Mouse (Mus musculus) stomach, embryonic 14.5 days (tissue): ENCODE results near the gene Kank4. TPM values are rescaled to one million over a fixed set of nuclear protein-coding genes. Genes with fewer than 3 reads are reported as not detected.

Source experiments
- ATAC-seq: fragments of 200-750 bp; cut with Nextera tagmentation; 2 replicates; pipeline ENCODE4 v1.8.0; 2017; ENCODE audit warnings: low read depth, moderate TSS enrichment; ENCODE audit not compliant: insufficient number of reproducible peaks, insufficient read depth, low FRiP score
- H3K27ac ChIP-seq: fragments of 300-500 bp; sonication (generic); 2 replicates; pipeline ENCODE4 v1.5.1; 2014; ENCODE audit warnings: mild to moderate bottlenecking, low read length, moderate library complexity, mixed read lengths
- H3K27me3 ChIP-seq: fragments of 300-500 bp; sonication (generic); 2 replicates; pipeline ENCODE4 v1.6.1; 2014; ENCODE audit warnings: low read length, control low read depth, mixed read lengths; ENCODE audit not compliant: control insufficient read depth, insufficient read depth
- H3K36me3 ChIP-seq: fragments of 300-500 bp; sonication (generic); 2 replicates; pipeline ENCODE4 v1.6.1; 2014; ENCODE audit warnings: mild to moderate bottlenecking, control low read depth, low read length, moderate library complexity, mixed read lengths; ENCODE audit not compliant: control insufficient read depth, insufficient read depth
- H3K4me1 ChIP-seq: fragments of 300-500 bp; sonication (generic); 2 replicates; pipeline ENCODE4 v1.6.1; 2014; ENCODE audit warnings: low read length, control low read depth, mixed read lengths; ENCODE audit not compliant: control insufficient read depth, insufficient read depth
- H3K4me2 ChIP-seq: fragments of 300-500 bp; sonication (generic); replicated peaks from 2 replicates; pipeline ENCODE4 v1.6.1; 2014; ENCODE audit warnings: low read depth, low read length, control low read depth
- H3K4me3 ChIP-seq: fragments of 300-500 bp; sonication (generic); 2 replicates; pipeline ENCODE4 v1.5.1; 2014; ENCODE audit warnings: low read depth, low read length, control low read depth
- H3K9ac ChIP-seq: fragments of 300-500 bp; sonication (generic); replicated peaks from 2 replicates; pipeline ENCODE4 v1.6.1; 2014; ENCODE audit warnings: low read depth, mild to moderate bottlenecking, control low read depth, low read length, moderate library complexity, mixed read lengths
- H3K9me3 ChIP-seq: fragments of 300-500 bp; sonication (generic); 2 replicates; pipeline ENCODE4 v1.6.1; 2016; ENCODE audit warnings: low read depth, low read length, control low read depth; ENCODE audit not compliant: control insufficient read depth
- WGBS: fragments of 180-500 bp; shearing (Covaris S2); extraction: QIAGEN DNeasy Blood & Tissue Kit; methylation state at CpG from one replicate; pipeline ENCODE4 v1.1.7; 2014; 5-methylcytosine and 5-hydroxymethylcytosine counted together
- polyA plus RNA-seq: library from polyadenylated mRNA; unstranded; fragments of >200 nt; fragmentation: Nextera tagmentation; extraction: Ambion mirVana; gene quantifications from 2 replicates; pipeline ENCODE4 v1.2.1, GENCODE M21; 2014

Gene Kank4
- polyA plus RNA-seq, 1 experiment from 2014 or later, result 4.1 TPM

DNA sequence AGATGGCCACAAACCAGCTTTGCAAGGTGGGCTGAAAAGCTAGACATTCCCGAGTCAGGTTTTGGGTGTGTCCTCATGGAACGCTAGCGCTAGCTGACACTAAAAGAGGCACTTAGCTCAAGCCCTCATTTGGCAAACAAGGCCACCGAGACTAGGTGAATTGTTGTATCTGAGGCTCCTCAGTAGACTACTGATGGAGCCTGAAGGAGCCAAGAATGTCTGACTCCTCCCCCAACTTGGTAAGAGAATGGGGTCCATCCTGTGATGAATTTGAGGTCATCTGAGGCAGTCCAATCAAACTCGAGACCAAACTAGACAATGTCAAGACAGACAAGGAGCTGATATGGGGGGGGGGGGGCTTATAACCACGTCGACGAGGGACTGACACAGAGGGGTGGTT, 31.5 kb downstream of the Kank4 start:
- Histone ChIP-seq H3K36me3 (no peaks in the 10 kb centered on the region), H3K4me3 (no peak overlapping the region), H3K27me3 (no peaks in the 10 kb centered on the region), H3K4me2 (no peak overlapping the region), H3K9ac (no peak overlapping the region), H3K9me3 (no peaks in the 10 kb centered on the region), H3K27ac (no peak overlapping the region), H3K4me1 (peaks cover 9% of the 10 kb centered on the region; the same call in 1 of the 2 replicates)
- WGBS, result 37% methylated on average over 8 of the region's 8 CpGs
- no peak for ATAC-seq

DNA sequence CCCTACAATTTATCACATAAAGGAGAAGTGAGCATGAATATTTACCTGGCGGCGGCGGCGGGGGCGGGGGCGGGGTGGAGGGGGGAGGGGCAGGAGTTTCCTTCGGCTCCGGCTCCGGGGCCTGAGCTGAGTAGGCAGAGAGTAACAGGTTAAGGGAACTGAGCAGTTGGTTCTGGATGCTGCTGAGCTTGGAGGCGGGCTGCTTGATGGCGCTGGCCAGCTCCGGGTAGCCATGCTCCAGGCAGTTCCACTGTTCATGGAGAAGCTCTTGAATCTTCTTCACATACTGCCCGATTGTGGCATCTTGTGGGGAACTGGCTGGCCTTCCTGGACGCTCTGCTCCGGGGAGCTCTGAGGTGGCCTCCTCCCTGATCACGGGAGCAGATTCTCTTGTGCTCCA, 39.1 kb downstream of the Kank4 start:
- H3K4me1 ChIP-seq, result no peaks in the 10 kb centered on the region
- H3K36me3 ChIP-seq, result no peaks in the 10 kb centered on the region
- no peak overlapping the region for H3K9ac ChIP-seq
- H3K4me2 ChIP-seq, result peak overlapping the region; percentile 13; the same call in 1 of the 2 replicates
- no peak overlapping the region for H3K27ac ChIP-seq
- no peaks in the 10 kb centered on the region for H3K9me3 ChIP-seq
- WGBS, result 12% methylated on average over 16 of the region's 16 CpGs
- no peak overlapping the region for H3K4me3 ChIP-seq
- ATAC-seq, result peak; percentile 44; the same call in 1 of the 2 replicates
- no peaks in the 10 kb centered on the region for H3K27me3 ChIP-seq

DNA sequence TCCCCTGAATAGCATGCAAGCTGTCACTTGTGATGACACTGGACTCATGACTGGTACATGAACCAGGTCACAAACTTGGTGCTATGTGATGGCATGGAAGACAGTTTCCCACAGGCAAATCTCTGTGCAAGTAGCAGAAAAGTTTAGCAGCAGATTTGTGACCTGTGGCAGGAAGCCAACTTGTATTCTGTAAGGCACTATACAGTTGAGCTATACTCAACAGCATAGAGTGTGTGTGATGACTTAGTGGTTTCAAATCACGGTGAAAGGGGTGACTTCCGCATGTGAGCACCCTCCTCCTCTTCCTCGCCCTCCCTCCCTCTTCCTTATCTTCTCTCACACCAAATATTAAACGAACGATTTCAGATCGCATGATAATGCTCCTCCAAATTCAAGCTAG, 39.9 kb downstream of the Kank4 start:
- H3K4me3 ChIP-seq, result no peak overlapping the region
- no peaks in the 10 kb centered on the region for H3K9me3 ChIP-seq
- no peak overlapping the region for H3K9ac ChIP-seq
- no peak overlapping the region for H3K27ac ChIP-seq
- no peak for ATAC-seq
- H3K36me3 ChIP-seq, result no peaks in the 10 kb centered on the region
- no peaks in the 10 kb centered on the region for H3K27me3 ChIP-seq
- H3K4me1 ChIP-seq, result no peaks in the 10 kb centered on the region
- WGBS, result 73% methylated on average over 6 of the region's 6 CpGs
- H3K4me2 ChIP-seq, result no peak overlapping the region

DNA sequence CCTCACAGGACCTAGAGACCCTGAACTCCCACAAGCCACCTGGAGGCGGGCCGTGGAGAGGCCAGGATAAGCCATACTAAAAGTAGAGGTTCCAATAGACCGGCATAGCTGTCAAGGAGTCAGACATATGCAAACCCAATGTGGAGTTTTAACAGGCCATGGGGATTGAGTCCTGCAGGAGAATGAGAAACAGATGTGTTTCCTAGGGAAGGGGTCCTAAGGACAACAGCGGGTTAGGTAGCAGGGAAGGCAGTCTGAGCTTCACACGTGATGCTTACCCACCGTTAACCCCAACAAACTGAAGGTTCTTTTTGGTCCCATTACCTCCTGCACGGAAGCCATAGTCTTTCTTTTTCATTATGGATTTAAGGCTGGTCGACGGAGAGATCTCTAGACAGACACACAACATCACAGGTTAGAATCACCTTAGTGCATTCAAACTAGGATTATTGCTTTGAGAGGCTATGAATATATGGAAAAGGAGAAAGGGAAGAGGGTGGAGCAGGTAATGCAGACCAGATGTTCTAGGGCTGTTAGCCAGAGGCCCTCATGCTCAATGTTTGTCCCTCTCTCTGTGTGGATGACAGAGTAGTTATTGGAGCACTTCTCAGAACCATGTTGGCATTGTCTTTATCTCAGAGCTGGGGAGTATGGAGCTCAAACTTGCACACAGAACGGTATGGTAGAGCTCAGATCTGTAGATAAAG, 40.5 kb downstream of the Kank4 start:
- no peak for ATAC-seq
- H3K4me2 ChIP-seq, result no peak overlapping the region
- 87% methylated on average over 10 of the region's 10 CpGs for WGBS
- no peak overlapping the region for H3K27ac ChIP-seq
- no peak overlapping the region for H3K4me3 ChIP-seq
- no peaks in the 10 kb centered on the region for H3K27me3 ChIP-seq
- H3K4me1 ChIP-seq, result no peaks in the 10 kb centered on the region
- H3K9me3 ChIP-seq, result no peaks in the 10 kb centered on the region
- H3K36me3 ChIP-seq, result no peaks in the 10 kb centered on the region
- H3K9ac ChIP-seq, result no peak overlapping the region

DNA sequence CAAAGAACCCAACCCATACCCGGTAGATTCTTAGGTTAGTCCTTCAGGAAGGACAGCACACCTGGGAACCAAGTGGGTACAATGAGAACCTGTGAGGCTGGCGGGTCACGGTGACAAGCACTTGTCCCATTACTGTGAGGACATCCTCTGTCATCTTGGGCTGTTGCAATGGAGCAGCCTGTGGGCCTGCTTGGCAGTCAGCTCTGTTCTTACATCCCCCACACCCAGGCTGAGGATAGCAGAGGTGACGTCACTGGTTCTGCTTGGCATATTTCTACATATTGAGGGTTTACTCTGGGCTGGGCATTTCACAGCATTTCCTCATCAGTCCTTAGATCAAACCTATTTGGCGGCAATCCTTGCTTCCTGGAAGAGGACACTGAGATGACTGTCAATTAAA, 43.6 kb downstream of the Kank4 start:
- Histone ChIP-seq H3K27ac (no peak overlapping the region), H3K27me3 (no peaks in the 10 kb centered on the region), H3K9me3 (no peaks in the 10 kb centered on the region), H3K4me2 (no peak overlapping the region), H3K4me3 (no peak overlapping the region), H3K9ac (no peak overlapping the region), H3K4me1 (no peaks in the 10 kb centered on the region), H3K36me3 (no peaks in the 10 kb centered on the region)
- WGBS, result 90% methylated on average over 5 of the region's 5 CpGs
- no peak for ATAC-seq

DNA sequence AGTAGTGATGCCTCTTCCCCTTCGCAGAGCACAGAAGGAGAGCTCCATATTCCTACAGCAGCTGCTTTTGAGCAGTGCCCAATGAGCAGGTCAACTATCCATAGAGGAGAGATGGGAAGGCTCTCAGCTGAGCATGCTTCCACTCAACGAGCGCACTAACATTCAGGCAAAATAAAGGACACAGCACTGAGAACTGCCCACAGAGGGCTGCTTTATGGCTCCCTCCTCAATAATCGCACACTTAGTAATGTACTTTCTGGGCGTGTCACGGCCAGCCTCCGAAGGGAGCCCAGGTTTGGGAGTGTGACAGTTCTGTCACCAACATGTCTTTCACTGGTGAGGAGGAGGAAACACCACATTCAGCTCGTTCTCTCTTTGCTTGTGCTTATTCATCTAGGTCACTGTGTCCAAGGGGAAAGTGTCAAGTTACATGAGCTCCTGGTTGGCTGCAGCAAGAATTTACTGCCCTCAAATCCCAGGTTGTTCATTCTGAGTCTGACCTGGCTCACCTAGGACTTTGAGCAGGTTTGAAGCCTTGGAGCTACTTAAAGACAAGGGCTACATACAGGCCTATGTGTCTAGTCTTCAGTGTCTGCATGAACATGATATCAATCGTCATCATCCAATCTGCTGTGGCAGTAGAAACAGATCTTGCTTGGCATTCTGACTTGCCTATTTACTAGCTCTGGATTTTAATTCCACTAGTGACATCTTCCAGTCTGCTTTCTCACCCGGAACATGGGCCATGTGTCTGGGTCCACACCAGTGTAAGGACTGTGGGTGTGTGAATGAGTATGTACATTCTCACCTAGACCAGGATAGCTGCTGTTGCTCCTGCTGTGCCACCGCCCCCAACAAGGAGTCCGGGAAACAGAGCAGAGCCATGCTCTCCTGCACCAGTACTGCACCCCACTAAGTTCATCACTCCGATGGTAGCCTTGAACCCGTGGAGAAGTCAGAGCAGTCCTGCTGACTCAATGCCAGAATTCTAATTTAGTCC, 49.9 kb downstream of the Kank4 start:
- no peak for ATAC-seq
- Histone ChIP-seq H3K4me2 (no peak overlapping the region), H3K27me3 (no peaks in the 10 kb centered on the region), H3K4me1 (no peaks in the 10 kb centered on the region), H3K9me3 (no peaks in the 10 kb centered on the region), H3K4me3 (no peak overlapping the region), H3K9ac (no peak overlapping the region), H3K36me3 (peaks cover 6% of the 10 kb centered on the region; the same call in 1 of the 2 replicates), H3K27ac (no peak overlapping the region)
- WGBS, result 62% methylated on average over 14 of the region's 14 CpGs

DNA sequence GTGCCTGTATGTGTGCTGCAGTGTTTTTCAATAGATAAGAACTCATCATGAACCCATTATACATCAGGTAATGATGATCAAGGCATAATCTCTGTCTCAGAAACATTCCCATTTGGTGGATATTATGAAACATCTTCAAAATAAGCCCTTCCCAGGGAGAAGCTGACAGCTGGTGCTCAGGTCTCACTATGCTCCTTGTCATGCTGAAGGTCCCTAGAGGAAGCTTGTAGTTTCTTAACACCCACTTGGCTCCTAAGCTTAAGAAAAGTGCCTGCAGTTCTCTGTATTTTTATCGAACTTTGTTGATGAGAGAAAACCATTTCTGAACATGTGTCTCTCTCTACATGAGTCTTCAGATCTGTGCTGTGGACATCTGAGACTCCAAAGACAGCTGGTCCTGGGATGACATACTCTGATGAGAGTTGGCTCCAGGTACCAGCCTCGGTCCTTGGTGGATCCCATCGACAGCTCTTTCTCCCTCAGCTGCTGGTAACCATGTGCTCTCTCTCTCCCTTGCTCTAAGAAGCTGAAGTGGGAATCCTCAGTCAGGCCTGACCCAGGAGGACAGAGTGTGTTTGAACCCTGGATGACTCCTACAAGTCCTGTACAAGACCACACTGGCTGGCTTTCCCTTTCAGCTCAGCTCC, 58.3 kb downstream of the Kank4 start:
- H3K9me3 ChIP-seq, result no peaks in the 10 kb centered on the region
- no peaks in the 10 kb centered on the region for H3K27me3 ChIP-seq
- no peak overlapping the region for H3K9ac ChIP-seq
- peak overlapping the region; percentile 86 for H3K27ac ChIP-seq
- H3K4me2 ChIP-seq, result no peak overlapping the region
- 52% methylated on average over 3 of the region's 3 CpGs for WGBS
- peaks cover 15% of the 10 kb centered on the region; the same call in 1 of the 2 replicates for H3K4me1 ChIP-seq
- H3K36me3 ChIP-seq, result peaks cover 4% of the 10 kb centered on the region; the same call in 1 of the 2 replicates
- no peak for ATAC-seq
- no peak overlapping the region for H3K4me3 ChIP-seq
